Mouse (Mus musculus): ENCODE data around the gene Reg4.

The Reg4 gene

GRCm38 (mm10) chr3:98237240-98237639, 15.3 kb downstream of the Reg4 start:
- DNase-seq (ENCODE audit: low spot score) = no peak

GRCm38 (mm10) chr3:98238150-98238549, 16.2 kb downstream of the Reg4 start:
- no peak for DNase-seq (ENCODE audit: low spot score)

- DNase-seq (ENCODE audit: low spot score) = no peak
These were observed 20.1 kb downstream of the Reg4 start for GRCm38 (mm10) chr3:98242051-98242450.

GRCm38 (mm10) chr3:98242458-98243037, 20.6 kb downstream of the Reg4 start:
- no peak for DNase-seq (ENCODE audit: low spot score)

- DNase-seq (ENCODE audit: low spot score) = no peak
These were observed 23.9 kb downstream of the Reg4 start for GRCm38 (mm10) chr3:98245892-98246291.

GRCm38 (mm10) chr3:98246985-98247751, 25.2 kb downstream of the Reg4 start:
- no peak for DNase-seq (ENCODE audit: low spot score)

- DNase-seq (ENCODE audit: low spot score) = no peak
These were observed 27.4 kb downstream of the Reg4 start for GRCm38 (mm10) chr3:98249378-98249777.

- DNase-seq (ENCODE audit: low spot score) = no peak
These were observed 28.0 kb downstream of the Reg4 start for GRCm38 (mm10) chr3:98249833-98250448.

- DNase-seq (ENCODE audit: low spot score) = no peak
These were observed 32.1 kb downstream of the Reg4 start for GRCm38 (mm10) chr3:98254059-98254458.

- DNase-seq (ENCODE audit: low spot score) = no peak
These were observed 33.0 kb downstream of the Reg4 start for GRCm38 (mm10) chr3:98254656-98255583.

GRCm38 (mm10) chr3:98258723-98259122, 36.8 kb downstream of the Reg4 start:
- no peak for DNase-seq (ENCODE audit: low spot score)

GRCm38 (mm10) chr3:98259271-98259751, 37.4 kb downstream of the Reg4 start:
- DNase-seq (ENCODE audit: low spot score) = peak; percentile 70

- no peak for DNase-seq (ENCODE audit: low spot score)
These were observed 38.6 kb downstream of the Reg4 start for GRCm38 (mm10) chr3:98260534-98260933.

- DNase-seq (ENCODE audit: low spot score) = peak; percentile 53
These were observed 39.5 kb downstream of the Reg4 start for GRCm38 (mm10) chr3:98261415-98261814.

GRCm38 (mm10) chr3:98262133-98262532, 40.2 kb downstream of the Reg4 start:
- no peak for DNase-seq (ENCODE audit: low spot score)

GRCm38 (mm10) chr3:98267249-98267651, 45.3 kb downstream of the Reg4 start:
- DNase-seq (ENCODE audit: low spot score) = peak; percentile 89

- DNase-seq (ENCODE audit: low spot score) = no peak
These were observed 51.9 kb downstream of the Reg4 start for GRCm38 (mm10) chr3:98273623-98274398.

- no peak for DNase-seq (ENCODE audit: low spot score)
These were observed 57.7 kb downstream of the Reg4 start for GRCm38 (mm10) chr3:98279682-98280081.

- peak; percentile 89 for DNase-seq (ENCODE audit: low spot score)
These were observed 58.4 kb downstream of the Reg4 start, which contains the start of gene Hmgcs2 for GRCm38 (mm10) chr3:98280204-98280932. TSS of gene Hmgcs2 (plus strand) at chr3:98280435.

GRCm38 (mm10) chr3:98280933-98281678, 59.1 kb downstream of the Reg4 start:
- peak; percentile 58 for DNase-seq (ENCODE audit: low spot score)

All from ovary, adult 18-20 months (tissue).